Mouse (Mus musculus): ENCODE data around the gene Plcb4.
"Not testable (repeated sequence)": the region's sequence is repeated elsewhere in the genome, so short reads cannot be mapped to it uniquely, and the experiment has no call there.

The Plcb4 gene

DNA sequence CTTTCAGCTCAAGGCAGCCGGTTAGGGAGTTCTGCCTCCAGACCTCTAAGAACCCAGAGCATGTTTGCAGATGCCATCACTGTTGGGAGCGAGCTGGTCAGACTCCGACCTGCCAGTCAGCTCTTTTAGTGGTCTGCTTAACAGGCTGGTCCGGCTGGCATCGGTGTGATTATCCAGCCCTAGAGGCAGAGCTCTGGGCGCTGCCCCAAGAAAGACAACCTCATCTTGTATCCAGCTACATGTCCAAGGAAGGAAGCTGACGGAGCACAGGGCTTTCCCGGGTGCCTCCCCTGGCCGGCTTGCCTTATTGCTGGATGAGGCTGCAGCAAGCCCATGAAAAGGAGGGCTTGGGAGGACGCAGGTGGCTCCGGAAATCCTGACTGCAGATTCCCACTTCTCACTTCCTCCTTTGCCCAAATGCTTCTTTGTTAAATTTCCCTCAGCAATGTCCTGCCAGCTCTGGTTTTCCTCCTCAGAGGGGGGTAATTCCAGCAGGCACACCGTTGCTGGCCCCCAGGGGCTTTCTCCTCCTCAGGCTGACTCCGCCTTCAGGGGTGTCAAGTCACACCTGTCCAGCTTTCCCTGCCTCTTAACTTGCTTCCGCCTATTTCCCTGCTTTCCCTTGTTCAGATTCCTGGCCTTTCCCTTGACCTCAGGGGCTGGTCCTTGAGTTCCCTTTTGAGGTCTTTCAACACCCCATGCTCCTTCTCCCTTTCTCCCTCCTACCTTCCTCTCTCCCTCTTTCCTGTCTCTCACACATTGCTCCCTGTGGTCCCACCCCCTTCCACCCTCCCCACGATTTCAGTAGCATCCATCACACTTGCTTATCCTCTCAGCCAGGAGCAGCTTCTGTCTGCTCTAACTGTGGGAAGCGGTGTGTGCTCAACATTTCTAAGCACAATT lies 58.7 kb downstream of the Plcb4 start:
- DNase-seq (ENCODE audit: low spot score) = no peak

DNA sequence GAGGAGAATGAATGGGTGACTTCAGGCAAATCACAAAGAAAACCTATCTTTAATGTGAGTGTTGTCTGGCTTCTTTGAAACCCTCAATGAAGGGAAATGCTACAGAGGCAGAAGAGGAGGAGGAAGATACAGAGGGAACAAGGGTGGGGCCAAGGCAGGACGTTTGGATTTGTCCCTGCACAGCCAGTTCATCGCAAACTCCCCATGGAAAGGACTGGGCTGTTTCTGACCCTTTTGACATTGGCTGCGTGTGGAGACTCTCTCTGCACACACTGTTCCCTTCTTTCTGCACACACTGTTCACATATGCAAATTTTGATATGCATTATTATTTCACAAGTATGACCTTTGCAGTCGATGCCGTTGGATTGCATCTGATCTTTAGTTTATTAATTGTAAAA lies 63.3 kb downstream of the Plcb4 start:
- DNase-seq (ENCODE audit: low spot score) = no peak

DNA sequence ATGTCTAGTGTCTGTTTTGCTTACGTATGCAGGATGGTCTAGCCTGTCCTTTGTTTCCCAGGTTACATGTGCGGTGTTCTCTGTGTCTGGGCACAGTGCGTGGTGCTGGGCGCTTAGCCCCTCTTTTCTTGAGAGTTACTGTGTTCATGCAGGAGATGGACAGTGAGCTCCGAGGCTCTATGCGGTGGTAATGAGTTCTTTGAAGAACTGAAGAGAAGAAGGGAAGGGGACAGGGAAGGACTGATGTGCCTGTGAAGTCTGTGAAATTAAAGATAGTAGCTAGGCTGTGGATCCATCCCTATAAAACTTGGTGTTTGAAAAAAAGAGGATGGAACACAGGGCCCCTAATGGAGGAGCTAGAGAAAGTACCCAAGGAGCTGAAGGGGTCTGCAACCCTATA lies 64.6 kb downstream of the Plcb4 start:
- DNase-seq (ENCODE audit: low spot score) = no peak

DNA sequence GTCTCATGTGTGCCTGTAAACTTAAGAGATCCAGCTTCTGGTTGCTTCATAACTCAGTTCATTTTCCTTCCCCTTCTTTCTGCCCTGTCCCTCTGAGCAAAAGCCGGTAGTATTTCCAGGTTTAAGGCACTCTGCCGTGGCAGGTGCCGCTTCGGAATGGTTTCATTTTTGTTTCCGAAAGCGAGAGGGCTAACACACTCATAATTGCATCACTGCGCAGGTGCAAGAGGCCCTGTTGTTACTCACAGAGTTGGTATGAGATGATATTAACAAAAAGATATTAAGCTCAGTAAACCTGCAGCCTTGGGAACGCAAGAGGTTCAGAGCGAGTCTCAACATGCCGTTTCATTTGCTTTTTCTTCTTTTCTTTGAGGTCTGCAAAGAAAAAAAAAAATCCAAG lies 65.7 kb downstream of the Plcb4 start:
- DNase-seq (ENCODE audit: low spot score) = no peak

DNA sequence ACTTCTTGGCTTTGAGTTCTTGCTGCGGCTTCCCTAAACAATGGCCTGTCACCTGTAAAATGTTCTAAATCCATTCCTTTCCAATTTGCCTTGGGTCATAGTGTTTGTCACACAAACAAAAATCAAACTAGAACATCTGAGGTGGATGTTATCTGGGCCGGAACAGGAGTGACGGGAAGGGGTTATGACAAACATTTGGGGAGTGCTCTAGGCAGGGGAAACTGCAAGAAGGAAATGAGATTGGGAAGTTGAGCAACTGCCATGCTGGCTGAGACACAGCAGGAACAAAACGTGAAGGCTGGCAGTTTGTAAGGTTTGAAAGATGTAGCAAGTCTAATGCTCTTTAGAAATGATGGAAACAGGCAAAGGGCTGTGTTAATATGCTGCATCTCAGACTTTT lies 66.6 kb downstream of the Plcb4 start:
- no peak for DNase-seq (ENCODE audit: low spot score)

DNA sequence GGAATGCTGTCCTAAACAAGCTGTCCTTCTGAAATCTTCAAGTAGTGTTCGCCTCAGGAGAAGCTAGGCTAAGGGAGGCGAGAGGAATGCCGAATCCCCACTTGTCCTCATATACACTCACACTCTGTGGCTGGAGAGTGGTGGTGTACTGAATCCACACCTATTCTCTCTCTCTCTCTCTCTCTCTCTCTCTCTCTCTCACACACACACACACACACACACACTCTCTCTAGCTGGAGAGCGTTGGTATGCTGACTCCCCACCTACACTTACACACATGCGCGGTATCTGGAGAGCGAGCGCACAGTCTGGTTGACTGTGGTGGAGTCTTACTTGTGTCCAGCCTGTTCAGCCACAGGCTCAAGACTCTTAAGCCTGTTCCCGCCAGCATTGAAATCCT lies 68.3 kb downstream of the Plcb4 start:
- DNase-seq (ENCODE audit: low spot score) = no peak

DNA sequence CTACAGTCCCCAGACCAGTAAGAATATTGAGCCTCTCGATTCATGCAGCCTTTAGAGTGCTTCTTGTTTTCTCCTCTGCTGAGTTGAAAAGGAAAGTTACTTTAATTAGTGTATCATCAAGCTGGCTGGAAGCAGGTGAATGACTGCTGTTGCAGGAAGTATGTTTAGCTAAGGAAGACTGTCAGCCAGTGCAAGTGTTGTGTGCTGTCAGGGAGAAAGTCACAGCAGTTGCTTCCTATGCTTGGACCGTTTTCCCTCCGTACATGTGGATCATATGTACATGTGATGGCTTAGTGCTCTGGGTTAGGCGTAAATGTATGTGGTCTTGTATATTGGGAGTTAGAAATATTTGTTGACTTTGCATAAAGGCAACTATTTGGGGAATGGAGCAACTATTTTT lies 69.1 kb downstream of the Plcb4 start:
- no peak for DNase-seq (ENCODE audit: low spot score)

DNA sequence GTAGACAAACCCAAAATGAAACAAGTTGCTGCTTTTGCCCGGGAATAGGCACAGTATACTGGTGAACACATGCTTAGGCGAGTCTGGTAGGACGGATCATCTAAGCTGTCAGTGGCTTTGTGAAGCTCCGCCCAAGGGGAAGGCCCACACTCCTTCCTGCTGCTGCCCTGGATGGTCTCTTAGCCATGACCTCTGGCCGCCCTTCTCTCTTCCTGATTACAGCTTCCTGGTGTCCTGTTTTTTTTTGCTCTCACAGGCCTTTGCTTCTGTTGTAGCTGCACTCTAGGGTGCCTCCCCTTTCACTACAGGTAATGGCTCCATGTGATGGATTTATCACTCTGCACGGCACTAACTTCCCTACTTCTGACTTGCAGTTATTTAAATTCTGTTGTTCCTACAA lies 72.8 kb downstream of the Plcb4 start:
- no peak for DNase-seq (ENCODE audit: low spot score)

DNA sequence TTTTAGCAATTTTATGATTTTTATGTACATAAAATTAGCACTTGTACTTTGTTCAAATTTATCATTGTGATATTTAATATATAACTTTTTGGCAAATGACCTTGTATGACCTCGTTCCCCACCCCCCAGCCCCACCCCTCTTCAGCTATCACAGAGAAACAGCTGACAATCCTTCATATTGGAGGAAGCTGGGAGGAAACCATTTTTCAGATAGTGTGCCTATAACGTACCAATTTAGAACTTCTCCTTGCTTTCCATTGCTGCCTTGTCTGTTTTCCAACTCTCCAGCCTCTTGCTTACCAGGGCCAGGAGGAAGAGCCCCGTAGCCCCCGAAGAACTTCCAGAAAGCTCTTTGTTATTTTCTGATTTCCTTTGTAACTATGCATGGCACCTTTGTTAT lies 73.8 kb downstream of the Plcb4 start:
- no peak for DNase-seq (ENCODE audit: low spot score)

DNA sequence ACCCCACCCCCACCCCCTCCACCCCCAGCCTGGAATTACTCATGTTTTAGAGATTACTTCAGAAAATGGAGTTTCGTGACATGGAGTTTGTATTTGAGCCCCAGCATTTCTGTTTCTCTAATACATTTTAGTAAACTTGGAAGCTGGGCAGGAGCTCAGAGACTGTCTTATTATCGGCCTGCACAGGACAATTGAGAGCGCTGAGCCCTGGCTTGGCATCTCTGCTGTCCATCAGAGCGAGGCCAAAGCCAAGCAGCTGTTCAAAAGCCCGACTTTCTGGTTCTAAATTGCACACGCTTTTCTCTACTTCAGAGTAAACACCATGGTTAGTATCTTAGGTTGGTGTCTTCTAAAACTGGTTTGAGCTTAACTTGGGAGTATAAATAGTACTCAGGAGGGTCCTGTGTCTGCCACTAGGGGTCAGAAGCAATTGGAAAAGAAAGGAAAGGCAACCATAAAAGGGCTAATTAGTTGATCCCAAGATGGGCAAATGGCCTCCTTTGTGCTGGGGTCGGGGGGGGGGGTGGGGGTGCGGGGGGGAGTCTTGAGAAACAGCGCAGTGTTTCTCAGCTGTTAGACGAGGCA lies 75.2 kb downstream of the Plcb4 start:
- DNase-seq (ENCODE audit: low spot score) = no peak

DNA sequence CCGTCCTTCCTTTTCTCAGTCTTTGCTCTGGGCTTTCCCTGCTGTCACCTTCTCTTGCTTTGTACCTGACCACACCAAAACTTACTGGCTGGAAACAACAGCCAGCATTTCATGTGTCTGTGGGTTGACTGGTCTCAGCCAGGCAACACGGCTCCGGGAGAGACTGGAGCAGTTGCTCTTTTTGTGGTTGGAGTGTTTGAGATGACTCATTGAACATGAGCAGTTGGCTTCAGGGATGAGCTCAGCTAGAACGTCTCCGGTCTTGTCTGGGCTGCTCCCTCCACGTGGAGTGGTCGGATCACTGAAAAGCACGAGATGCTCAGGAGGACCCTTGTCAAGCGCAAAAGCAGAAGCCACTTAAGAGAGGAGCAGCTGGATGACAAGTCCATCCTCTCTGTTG lies 78.7 kb downstream of the Plcb4 start:
- no peak for DNase-seq (ENCODE audit: low spot score)

DNA sequence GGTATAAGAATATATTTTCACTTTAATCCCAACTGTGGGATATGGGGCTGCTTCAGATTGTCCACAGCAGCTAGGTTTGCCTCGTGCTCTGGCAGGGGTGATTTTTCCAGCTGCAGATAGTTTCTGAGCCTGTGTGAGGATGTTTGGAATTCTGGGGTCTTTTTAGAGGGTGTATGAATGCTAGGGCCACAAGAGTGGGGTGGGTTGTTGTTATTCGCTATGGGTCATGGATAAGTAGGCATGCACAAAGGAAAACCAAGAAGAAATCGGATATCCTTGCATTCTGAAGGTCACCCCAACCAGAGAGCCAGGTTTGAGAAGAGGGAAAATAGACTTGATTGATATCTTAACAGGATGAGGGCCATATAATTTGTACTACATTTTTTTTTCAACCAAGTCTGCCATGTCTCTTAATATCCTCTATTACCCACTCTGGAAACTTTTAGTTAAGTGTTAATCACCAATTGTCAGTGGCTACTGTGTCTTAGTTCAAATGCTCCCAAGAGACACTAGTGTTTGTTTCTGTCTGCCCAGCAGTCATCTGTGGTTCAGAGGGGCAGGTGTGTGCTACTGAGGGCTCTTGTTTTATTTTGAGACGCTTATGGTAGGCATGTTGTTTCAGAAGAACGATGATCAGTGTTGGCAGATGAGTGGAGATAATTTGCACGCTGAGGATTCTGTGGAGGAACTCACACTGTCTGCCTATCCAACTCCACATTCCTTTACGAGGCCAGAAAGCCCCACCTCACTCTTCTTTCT lies 79.4 kb downstream of the Plcb4 start:
- DNase-seq (ENCODE audit: low spot score) = not testable (repeated sequence)

DNA sequence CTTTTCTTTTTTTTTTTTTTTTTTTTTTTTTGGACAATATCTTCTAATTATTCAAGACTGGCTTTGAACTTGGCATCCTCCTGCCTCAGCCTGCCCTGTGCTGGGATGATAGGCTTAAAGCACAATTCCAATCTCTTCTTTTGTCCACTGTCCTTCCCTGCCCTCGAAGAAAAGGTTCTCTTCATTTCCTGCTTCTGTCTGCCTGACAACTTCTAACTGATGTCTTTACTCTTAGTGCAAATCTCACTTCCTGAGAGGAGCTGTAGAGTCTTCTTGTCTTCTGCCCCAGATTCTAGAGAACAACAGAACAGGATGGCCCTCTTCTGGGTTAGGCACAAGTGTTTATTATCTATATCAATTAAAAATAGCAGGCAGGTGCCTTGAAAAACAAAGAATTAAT lies 80.1 kb downstream of the Plcb4 start:
- no peak for DNase-seq (ENCODE audit: low spot score)

DNA sequence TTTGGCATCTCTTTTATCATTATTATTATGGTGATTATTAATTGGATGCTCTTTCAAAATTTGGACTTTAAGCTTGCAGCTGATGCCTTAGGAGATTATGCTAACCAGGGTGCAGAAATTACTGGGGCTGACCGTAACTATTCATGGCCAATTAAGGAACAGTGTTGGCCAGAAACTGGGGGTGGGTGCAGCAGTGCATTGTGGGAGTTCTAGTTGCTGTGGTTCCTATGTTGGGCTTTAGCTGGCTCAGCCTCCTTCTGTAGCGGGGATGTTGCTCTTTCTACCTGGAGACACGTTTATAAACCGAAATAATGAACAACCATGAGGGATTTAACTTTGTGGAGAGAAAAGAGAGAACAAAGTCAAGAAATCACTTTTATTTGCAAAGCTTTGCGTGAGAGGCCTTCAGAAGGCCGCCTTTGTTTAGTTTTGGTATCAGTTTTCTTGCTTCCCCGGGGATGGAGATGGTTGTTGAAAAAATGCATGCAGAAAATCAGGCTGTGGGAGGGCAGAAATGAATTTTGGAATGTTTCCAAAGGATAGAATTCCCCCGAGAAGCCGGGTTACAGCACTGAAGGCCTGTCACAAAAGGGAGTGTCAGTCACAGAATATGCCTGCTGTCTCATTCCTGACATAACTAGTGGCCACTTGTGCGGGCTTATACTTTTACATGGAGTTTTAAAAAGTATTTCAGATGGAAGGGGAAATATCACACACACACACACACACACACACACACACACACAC lies 84.3 kb downstream of the Plcb4 start:
- DNase-seq (ENCODE audit: low spot score) = no peak

DNA sequence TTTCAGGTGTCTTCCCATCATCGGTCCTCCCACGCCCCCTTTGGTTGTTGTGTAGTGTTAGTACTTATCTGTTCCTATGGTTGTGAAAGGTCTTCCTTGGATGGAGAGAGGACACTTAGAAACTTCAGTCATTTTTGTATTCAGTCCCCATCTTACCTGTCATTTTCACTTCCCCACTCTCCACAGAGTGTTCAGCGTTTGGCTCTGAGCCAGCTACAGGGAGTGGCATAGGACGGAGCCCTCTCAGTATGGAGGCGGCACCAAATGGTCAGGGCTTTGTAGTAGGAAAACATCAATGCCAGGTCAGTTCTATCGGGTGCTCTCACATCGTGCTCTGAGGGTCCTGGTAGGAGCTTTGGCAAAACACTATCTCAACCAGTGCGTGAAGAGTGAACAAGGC lies 85.9 kb downstream of the Plcb4 start:
- no peak for DNase-seq (ENCODE audit: low spot score)

DNA sequence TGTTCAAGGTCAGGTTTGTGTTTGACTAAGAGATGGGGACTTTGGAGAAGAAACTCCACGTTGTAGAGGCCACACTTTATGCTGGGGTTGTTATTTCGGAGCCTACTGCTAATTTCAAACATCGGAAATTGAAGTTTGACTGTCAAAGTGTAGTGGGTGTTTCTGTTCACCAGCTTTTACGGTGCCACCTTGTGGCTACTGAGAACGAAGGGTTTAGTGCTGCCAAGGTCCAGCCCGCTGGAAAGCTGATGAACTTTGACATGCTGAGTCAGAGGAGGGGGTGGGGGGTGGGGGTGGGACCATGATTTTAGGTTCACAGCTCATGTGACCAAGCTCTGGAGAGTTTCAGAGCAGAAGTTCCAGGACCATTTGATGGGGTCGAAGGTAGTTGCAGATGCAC lies 86.3 kb downstream of the Plcb4 start:
- DNase-seq (ENCODE audit: low spot score) = no peak

DNA sequence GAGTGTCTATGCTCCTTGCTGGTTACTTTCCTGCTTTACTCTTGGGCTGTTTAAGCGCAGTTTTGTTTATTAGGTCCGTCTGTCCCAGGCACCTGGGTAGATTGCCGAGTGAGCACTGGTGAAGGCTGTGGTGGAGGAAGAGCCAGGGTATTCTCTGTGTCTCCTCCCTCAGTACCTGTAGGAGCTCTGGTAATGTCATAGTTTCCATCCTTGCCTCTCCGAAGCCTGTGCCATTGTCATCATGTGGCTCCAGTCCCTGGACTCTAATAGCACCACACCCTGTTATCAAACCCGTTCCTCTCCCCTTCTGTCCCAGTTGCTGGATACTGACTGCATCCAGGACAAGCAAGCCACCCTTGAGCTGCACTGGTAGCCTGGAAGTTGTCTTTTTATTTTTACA lies 89.6 kb downstream of the Plcb4 start:
- DNase-seq (ENCODE audit: low spot score) = no peak

DNA sequence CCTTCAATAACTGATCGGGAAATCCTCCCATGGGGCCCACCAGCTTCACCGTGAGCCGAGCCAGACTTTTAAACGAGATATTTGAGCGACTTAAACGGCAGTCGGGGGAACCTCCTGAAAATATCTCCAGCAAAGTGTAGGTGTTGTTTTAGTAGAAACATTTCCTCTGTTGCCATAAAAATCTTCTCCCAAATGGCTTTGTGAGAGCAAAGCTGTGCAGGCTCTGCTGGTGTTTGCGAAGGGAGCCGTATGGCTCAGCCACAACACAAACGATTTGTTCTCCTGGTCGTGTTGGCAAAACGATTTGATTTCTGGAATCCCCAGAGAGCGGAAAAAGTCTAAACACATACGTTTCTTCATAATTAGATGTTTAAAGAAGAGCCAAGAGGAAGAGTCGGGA lies 90.8 kb downstream of the Plcb4 start:
- no peak for DNase-seq (ENCODE audit: low spot score)

DNA sequence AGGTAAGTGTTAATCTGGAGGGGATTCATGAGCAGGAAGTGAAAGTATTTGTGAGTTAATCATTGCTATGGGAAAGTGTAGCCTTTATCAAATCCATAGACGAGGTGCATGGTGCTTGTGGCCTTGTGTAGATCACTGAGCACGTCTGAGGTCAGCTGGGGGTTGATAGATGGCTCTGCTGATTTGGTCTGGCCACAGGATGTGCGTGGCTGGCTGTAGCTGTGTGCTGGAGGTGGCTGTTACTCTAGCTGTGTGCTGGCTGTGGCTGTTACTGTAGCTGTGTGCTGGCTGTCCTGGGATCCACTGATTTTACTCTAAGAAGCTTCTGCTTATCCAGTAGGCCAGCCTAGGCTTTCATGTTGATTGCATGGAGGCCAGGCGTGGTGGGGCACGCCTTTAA lies 91.9 kb downstream of the Plcb4 start:
- DNase-seq (ENCODE audit: low spot score) = no peak

DNA sequence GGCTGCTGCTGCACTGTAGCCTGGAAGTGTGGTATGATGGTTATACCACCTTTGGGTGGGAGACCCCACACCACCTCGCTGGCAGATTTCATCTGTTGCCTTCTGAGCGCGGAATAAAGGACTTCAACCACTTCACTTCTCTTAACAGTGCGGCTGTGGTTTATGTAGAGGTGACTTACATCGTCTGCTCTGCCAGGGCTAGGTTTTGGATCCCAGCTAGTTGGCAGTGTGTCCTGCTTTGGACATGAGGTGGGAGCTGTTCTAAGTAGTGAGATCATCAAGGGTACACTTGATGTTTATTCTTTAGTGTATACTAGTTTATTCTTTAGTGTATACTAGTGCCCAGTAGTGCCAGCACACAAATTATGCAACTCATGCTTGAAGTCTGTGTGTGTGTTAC lies 97.0 kb downstream of the Plcb4 start:
- DNase-seq (ENCODE audit: low spot score) = no peak

DNA sequence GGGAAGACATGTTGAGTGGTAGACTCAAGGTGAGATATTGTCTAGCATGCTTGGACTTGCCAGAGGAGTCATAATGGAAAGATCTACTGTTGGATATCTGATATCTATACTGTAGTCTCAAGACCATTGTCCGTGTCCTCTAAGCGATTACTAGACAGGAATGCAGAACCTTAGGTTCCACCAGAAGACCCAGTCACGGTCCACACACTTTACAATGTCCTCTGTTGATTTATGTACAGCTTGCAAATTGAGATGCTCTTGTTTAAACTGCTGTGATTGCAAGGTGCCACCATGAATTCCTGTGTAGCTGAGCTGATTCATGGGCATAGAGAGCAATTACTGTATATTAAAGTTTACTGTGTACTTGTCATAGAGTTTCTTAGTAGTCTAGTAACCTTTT lies 98.7 kb downstream of the Plcb4 start:
- no peak for DNase-seq (ENCODE audit: low spot score)

DNA sequence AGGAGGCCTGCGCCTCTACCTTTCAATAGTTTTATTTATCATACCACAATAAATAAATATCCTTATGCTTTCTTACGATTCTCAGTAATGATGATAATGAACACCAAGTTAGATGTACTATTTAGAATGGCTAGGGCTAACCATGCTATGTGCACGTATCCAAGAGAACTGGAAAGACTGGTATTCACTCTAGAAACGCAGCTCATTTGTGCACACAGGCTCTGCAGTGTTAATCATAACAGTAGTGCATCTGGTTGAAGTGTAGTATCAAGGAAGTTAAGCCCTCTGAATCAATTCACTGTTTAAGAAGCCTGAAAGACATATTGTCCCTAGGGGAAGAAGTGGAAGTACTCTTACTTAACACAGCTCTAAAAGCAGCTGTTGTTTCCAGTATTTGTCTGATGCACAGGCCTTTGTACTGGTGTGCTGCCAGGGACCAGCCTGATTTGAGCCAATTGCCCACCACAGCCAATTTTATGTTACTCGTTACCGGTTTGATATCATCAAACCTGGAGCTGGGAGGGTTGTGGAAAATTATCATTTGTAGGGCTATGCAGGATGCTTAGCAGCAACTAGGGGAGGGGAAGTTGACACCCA lies 100.8 kb downstream of the Plcb4 start:
- DNase-seq (ENCODE audit: low spot score) = no peak
